Mouse (Mus musculus): ENCODE measurements at regions not wholly inside any gene's neighbourhood (a gene's known extent, or its start where the extent isn't known, plus 50 kb on each side); places are given as distances from the start of the nearest gene placed in this dataset.
"Not testable (repeated sequence)": the region's sequence is repeated elsewhere in the genome, so short reads cannot be mapped to it uniquely, and the experiment has no call there.

GRCm38 (mm10) chr13:32454419-32455146, 116.0 kb upstream of the Gmds start:
- H3K27ac ChIP-seq (ENCODE audit: low read depth), result no peak overlapping the region
- H3K36me3 ChIP-seq (ENCODE audit: control insufficient read depth, insufficient read depth, low read length), result no peaks in the 10 kb centered on the region
- H3K4me2 ChIP-seq (ENCODE audit: low read length), result no peak overlapping the region
- ATAC-seq (replicated peaks; ENCODE audit: low FRiP score, low TSS enrichment, low read depth), result no peak
- H3K9ac ChIP-seq (ENCODE audit: low read length), result no peak overlapping the region
- no peaks in the 10 kb centered on the region for H3K9me3 ChIP-seq (ENCODE audit: control insufficient read depth, low read length)
- H3K4me3 ChIP-seq (ENCODE audit: low read depth, low read length), result no peak overlapping the region
- H3K4me1 ChIP-seq (replicated peaks; ENCODE audit: control insufficient read depth, insufficient read depth, low read length), result no peaks in the 10 kb centered on the region; the same call in 1 of the 2 replicates
- WGBS, result 71% methylated on average over 11 of the region's 11 CpGs
- no peak for DNase-seq (ENCODE audit: low spot score)
- no peaks in the 10 kb centered on the region for H3K27me3 ChIP-seq (replicated peaks; ENCODE audit: control insufficient read depth, insufficient read depth, low read length)

GRCm38 (mm10) chr13:32449710-32450417, 111.3 kb upstream of the Gmds start:
- Histone ChIP-seq H3K36me3 (ENCODE audit: control insufficient read depth, insufficient read depth, low read length) (no peaks in the 10 kb centered on the region), H3K4me3 (ENCODE audit: low read depth, low read length) (no peak overlapping the region), H3K4me1 (replicated peaks; ENCODE audit: control insufficient read depth, insufficient read depth, low read length) (no peaks in the 10 kb centered on the region; the same call in 1 of the 2 replicates), H3K9ac (ENCODE audit: low read length) (no peak overlapping the region), H3K4me2 (ENCODE audit: low read length) (0 out of 2 replicates have a peak overlapping the region, but pooled peaks have one; percentile 2), H3K27ac (ENCODE audit: low read depth) (no peak overlapping the region; the same call in 1 of the 2 replicates), H3K27me3 (replicated peaks; ENCODE audit: control insufficient read depth, insufficient read depth, low read length) (no peaks in the 10 kb centered on the region), H3K9me3 (ENCODE audit: control insufficient read depth, low read length) (no peaks in the 10 kb centered on the region)
- ATAC-seq (replicated peaks; ENCODE audit: low FRiP score, low TSS enrichment, low read depth), result peak; percentile 85
- 42% methylated on average over 8 of the region's 8 CpGs for WGBS
- DNase-seq (ENCODE audit: low spot score), result peak; percentile 62

- H3K9ac ChIP-seq (ENCODE audit: low read length), result no peak overlapping the region
- H3K4me3 ChIP-seq (ENCODE audit: low read depth, low read length), result no peak overlapping the region
- no peaks in the 10 kb centered on the region for H3K36me3 ChIP-seq (ENCODE audit: control insufficient read depth, insufficient read depth, low read length)
- no peak for DNase-seq (ENCODE audit: low spot score)
- 69% methylated on average over 3 of the region's 3 CpGs for WGBS
- H3K27me3 ChIP-seq (replicated peaks; ENCODE audit: control insufficient read depth, insufficient read depth, low read length), result no peaks in the 10 kb centered on the region
- no peak for ATAC-seq (replicated peaks; ENCODE audit: low FRiP score, low TSS enrichment, low read depth)
- no peaks in the 10 kb centered on the region for H3K4me1 ChIP-seq (replicated peaks; ENCODE audit: control insufficient read depth, insufficient read depth, low read length)
- H3K9me3 ChIP-seq (ENCODE audit: control insufficient read depth, low read length), result no peaks in the 10 kb centered on the region
- H3K4me2 ChIP-seq (ENCODE audit: low read length), result no peak overlapping the region
- H3K27ac ChIP-seq (ENCODE audit: low read depth), result no peak overlapping the region
These were observed 106.0 kb upstream of the Gmds start for GRCm38 (mm10) chr13:32444531-32444930.

DNA sequence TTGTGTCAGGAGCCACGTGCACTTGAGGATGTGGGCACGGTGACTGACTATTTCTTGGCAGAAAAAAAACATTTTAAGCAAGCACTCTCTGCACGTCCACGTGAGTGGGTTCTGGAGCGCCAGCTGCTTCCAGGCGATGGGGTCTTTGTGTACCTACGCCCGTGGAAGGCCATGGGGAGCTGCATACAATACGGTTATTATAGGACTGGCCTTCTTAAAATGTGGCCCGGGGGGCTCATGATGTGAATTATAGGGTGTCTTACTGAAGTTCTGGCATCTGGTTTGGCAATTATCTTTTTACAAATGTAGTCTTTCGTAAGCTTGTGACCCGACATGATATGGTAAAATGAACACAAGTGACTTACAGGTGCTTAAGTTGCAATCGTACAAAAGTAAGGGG, 103.5 kb upstream of the Gmds start:
- H3K9me3 ChIP-seq (ENCODE audit: control insufficient read depth, low read length), result no peaks in the 10 kb centered on the region
- H3K9ac ChIP-seq (ENCODE audit: low read length), result no peak overlapping the region
- ATAC-seq (replicated peaks; ENCODE audit: low FRiP score, low TSS enrichment, low read depth) (no peak), DNase-seq (ENCODE audit: low spot score) (no peak)
- H3K27me3 ChIP-seq (replicated peaks; ENCODE audit: control insufficient read depth, insufficient read depth, low read length), result no peaks in the 10 kb centered on the region
- H3K4me2 ChIP-seq (ENCODE audit: low read length), result no peak overlapping the region
- no peak overlapping the region for H3K27ac ChIP-seq (ENCODE audit: low read depth)
- H3K4me1 ChIP-seq (replicated peaks; ENCODE audit: control insufficient read depth, insufficient read depth, low read length), result no peaks in the 10 kb centered on the region
- 84% methylated on average over 13 of the region's 13 CpGs for WGBS
- H3K36me3 ChIP-seq (ENCODE audit: control insufficient read depth, insufficient read depth, low read length), result no peaks in the 10 kb centered on the region
- no peak overlapping the region for H3K4me3 ChIP-seq (ENCODE audit: low read depth, low read length)

DNA sequence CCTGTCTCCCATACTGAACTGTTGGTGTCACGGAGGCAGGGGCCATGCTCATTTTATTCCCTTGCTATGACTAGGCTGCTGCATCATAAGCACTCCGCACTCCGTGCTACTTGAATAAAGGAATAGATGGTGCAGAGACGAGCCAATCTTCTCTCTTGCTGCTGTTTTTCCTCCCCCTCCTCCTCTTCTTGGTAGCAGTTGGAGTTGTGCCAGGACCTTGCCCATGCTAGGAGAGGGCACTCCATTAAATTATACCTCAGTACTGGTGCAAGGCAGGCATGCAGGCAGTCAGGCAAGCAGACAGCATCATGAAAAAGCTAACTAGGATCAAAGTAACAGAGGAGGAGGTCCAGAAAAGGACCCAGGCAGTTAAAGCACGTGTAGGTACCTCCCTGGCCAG, 96.6 kb upstream of the Gmds start:
- 75% methylated on average over 5 of the region's 5 CpGs for WGBS
- Histone ChIP-seq H3K9me3 (ENCODE audit: control insufficient read depth, low read length) (no peaks in the 10 kb centered on the region), H3K27ac (ENCODE audit: low read depth) (no peak overlapping the region), H3K4me2 (ENCODE audit: low read length) (no peak overlapping the region), H3K9ac (ENCODE audit: low read length) (no peak overlapping the region), H3K4me1 (replicated peaks; ENCODE audit: control insufficient read depth, insufficient read depth, low read length) (no peaks in the 10 kb centered on the region), H3K4me3 (ENCODE audit: low read depth, low read length) (no peak overlapping the region), H3K36me3 (ENCODE audit: control insufficient read depth, insufficient read depth, low read length) (no peaks in the 10 kb centered on the region), H3K27me3 (replicated peaks; ENCODE audit: control insufficient read depth, insufficient read depth, low read length) (no peaks in the 10 kb centered on the region)
- DNase-seq (ENCODE audit: low spot score), result no peak
- no peak for ATAC-seq (replicated peaks; ENCODE audit: low FRiP score, low TSS enrichment, low read depth)

DNA sequence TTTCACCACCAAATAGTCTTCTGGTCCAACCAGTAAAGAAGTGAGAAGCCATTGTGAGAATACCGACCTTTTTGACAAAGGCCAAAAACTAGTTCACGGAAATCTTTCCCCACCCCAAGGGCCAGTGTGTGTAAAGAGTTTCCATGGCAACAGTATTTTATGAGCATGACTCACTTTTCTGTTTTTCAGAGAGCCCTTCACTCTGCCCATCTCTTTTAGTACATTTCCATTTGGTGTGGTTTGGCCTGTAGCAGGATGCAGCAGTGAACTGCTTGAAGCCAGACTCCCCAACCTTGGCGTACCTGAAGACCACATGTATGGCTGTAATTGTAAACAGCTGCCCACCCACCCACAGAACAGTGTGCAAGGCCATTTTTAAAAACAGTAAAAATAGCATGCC, 89.9 kb upstream of the Gmds start:
- Histone ChIP-seq H3K36me3 (ENCODE audit: control insufficient read depth, insufficient read depth, low read length) (no peaks in the 10 kb centered on the region), H3K9ac (ENCODE audit: low read length) (no peak overlapping the region)

GRCm38 (mm10) chr13:32426906-32427305, 88.4 kb upstream of the Gmds start:
- 86% methylated on average over 13 of the region's 13 CpGs for WGBS
- no peaks in the 10 kb centered on the region for H3K4me1 ChIP-seq (replicated peaks; ENCODE audit: control insufficient read depth, insufficient read depth, low read length)
- H3K36me3 ChIP-seq (ENCODE audit: control insufficient read depth, insufficient read depth, low read length), result no peaks in the 10 kb centered on the region
- no peaks in the 10 kb centered on the region for H3K9me3 ChIP-seq (ENCODE audit: control insufficient read depth, low read length)
- no peak overlapping the region for H3K27ac ChIP-seq (ENCODE audit: low read depth)
- no peak overlapping the region for H3K4me3 ChIP-seq (ENCODE audit: low read depth, low read length)
- no peak overlapping the region for H3K4me2 ChIP-seq (ENCODE audit: low read length)
- no peak overlapping the region for H3K9ac ChIP-seq (ENCODE audit: low read length)
- ATAC-seq (replicated peaks; ENCODE audit: low FRiP score, low TSS enrichment, low read depth) (no peak), DNase-seq (ENCODE audit: low spot score) (no peak)
- H3K27me3 ChIP-seq (replicated peaks; ENCODE audit: control insufficient read depth, insufficient read depth, low read length), result no peaks in the 10 kb centered on the region

More for the DNA sequence above, 89.9 kb upstream of the Gmds start:
- DNase-seq (ENCODE audit: low spot score) (no peak), ATAC-seq (replicated peaks; ENCODE audit: low FRiP score, low TSS enrichment, low read depth) (no peak)
- Histone ChIP-seq H3K4me1 (replicated peaks; ENCODE audit: control insufficient read depth, insufficient read depth, low read length) (no peaks in the 10 kb centered on the region), H3K4me3 (ENCODE audit: low read depth, low read length) (no peak overlapping the region), H3K4me2 (ENCODE audit: low read length) (no peak overlapping the region), H3K27me3 (replicated peaks; ENCODE audit: control insufficient read depth, insufficient read depth, low read length) (no peaks in the 10 kb centered on the region), H3K27ac (ENCODE audit: low read depth) (no peak overlapping the region), H3K9me3 (ENCODE audit: control insufficient read depth, low read length) (no peaks in the 10 kb centered on the region)
- WGBS, result 51% methylated on average over 3 of the region's 3 CpGs

DNA sequence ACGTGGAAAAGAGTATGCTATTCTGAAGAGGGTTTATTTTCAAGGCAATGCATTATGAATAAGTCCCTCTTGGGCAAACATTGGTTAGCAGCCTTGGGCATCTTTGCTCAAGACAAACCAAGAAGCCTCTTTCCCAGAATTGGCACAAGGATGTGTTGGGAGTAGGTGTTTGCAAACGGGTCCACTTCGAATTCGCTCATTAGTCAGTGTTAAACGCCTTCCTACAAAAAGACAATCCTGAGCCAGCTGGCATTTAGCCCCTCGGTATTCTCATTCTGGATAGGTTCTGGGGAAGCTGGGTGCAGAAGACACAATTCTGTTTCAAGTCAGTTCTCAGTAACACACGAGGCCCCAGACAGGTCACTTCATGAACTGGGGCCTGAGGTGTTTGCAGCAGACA, 87.7 kb upstream of the Gmds start:
- whole genome bisulfite sequencing, result 79% methylated on average over 7 of the region's 7 CpGs
- DNase-seq (ENCODE audit: low spot score), result no peak

GRCm38 (mm10) chr13:32424543-32424942, 86.0 kb upstream of the Gmds start:
- WGBS, result 91% methylated on average over 9 of the region's 9 CpGs
- not testable (repeated sequence) for H3K27me3 ChIP-seq (replicated peaks; ENCODE audit: control insufficient read depth, insufficient read depth, low read length); H3K4me1 ChIP-seq (replicated peaks; ENCODE audit: control insufficient read depth, insufficient read depth, low read length); H3K9ac ChIP-seq (ENCODE audit: low read length); DNase-seq (ENCODE audit: low spot score); H3K9me3 ChIP-seq (ENCODE audit: control insufficient read depth, low read length); H3K27ac ChIP-seq (ENCODE audit: low read depth); ATAC-seq (replicated peaks; ENCODE audit: low FRiP score, low TSS enrichment, low read depth); H3K36me3 ChIP-seq (ENCODE audit: control insufficient read depth, insufficient read depth, low read length); H3K4me3 ChIP-seq (ENCODE audit: low read depth, low read length); H3K4me2 ChIP-seq (ENCODE audit: low read length)

More for the DNA sequence above, 87.7 kb upstream of the Gmds start:
- no peak overlapping the region for H3K4me3 ChIP-seq (ENCODE audit: low read depth, low read length)
- no peaks in the 10 kb centered on the region for H3K36me3 ChIP-seq (ENCODE audit: control insufficient read depth, insufficient read depth, low read length)
- H3K4me1 ChIP-seq (replicated peaks; ENCODE audit: control insufficient read depth, insufficient read depth, low read length), result no peaks in the 10 kb centered on the region
- ATAC-seq (replicated peaks; ENCODE audit: low FRiP score, low TSS enrichment, low read depth), result no peak
- H3K9ac ChIP-seq (ENCODE audit: low read length), result no peak overlapping the region
- H3K9me3 ChIP-seq (ENCODE audit: control insufficient read depth, low read length), result no peaks in the 10 kb centered on the region
- no peaks in the 10 kb centered on the region for H3K27me3 ChIP-seq (replicated peaks; ENCODE audit: control insufficient read depth, insufficient read depth, low read length)
- H3K27ac ChIP-seq (ENCODE audit: low read depth), result no peak overlapping the region
- no peak overlapping the region for H3K4me2 ChIP-seq (ENCODE audit: low read length)

All from intestine, embryonic 14.5 days (tissue).